In genomic region chr3:104781471-104781903, GRCm38 (mm10) we compare ENCODE assay signal across 8 mouse cellular contexts. TPM values are rescaled to one million over a fixed set of nuclear protein-coding genes. Genes with fewer than 3 reads are reported as not detected.
A peak's percentile ranks its signal among the peaks of the same experiment; 100 is the strongest.
DNase-seq lines count a peak whose midpoint lies in the region; ATAC-seq and TF ChIP-seq lines count a peak whose summit lies in the region.

Gene Fam19a3, minus strand, starts transcription at chr3:104781840.

- peak within 1 kb of the TSS; percentile 89 for H3K4me3 ChIP-seq in testis, adult 2 months (ENCODE audit: control insufficient read depth, low read depth, low read length)
- peak within 1 kb of the TSS; percentile 48 for H3K4me3 ChIP-seq in forebrain, embryonic 16.5 days (replicated peaks; ENCODE audit: low read length)
- H3K4me3 ChIP-seq in hindbrain, embryonic 15.5 days: peak within 1 kb of the TSS; percentile 45
- H3K4me3 ChIP-seq in liver, embryonic 15.5 days (replicated peaks): peak within 1 kb of the TSS; percentile 52
- peak within 1 kb of the TSS; percentile 36 for H3K4me3 ChIP-seq in neural tube, embryonic 14.5 days (ENCODE audit: low read depth, low read length)

- no peak for ATAC-seq in forebrain, embryonic 16.5 days
- ATAC-seq in hindbrain, embryonic 15.5 days (ENCODE audit: low FRiP score, low read depth): peak; percentile 20; the same call in 1 of the 2 replicates
- ATAC-seq in liver, embryonic 15.5 days (ENCODE audit: insufficient read depth): no peak
- ATAC-seq in neural tube, embryonic 14.5 days (ENCODE audit: low read depth): no peak

- TF ChIP-seq POLR2A in testis, adult 2 months (IDR thresholded peaks at IDR 0.05; ENCODE audit: control insufficient read depth, low read depth, low read length): no peak

- peaks cover 18% of the 10 kb centered on the region for H3K4me1 ChIP-seq in testis, adult 2 months (ENCODE audit: control insufficient read depth, insufficient read depth, low read length)
- peaks cover 21% of the 10 kb centered on the region for H3K4me1 ChIP-seq in forebrain, embryonic 16.5 days (replicated peaks; ENCODE audit: control insufficient read depth, insufficient read depth, low read length)
- peaks cover 23% of the 10 kb centered on the region for H3K4me1 ChIP-seq in hindbrain, embryonic 15.5 days (replicated peaks)
- H3K4me1 ChIP-seq in liver, embryonic 15.5 days (replicated peaks): peaks cover 27% of the 10 kb centered on the region
- H3K4me1 ChIP-seq in neural tube, embryonic 14.5 days (ENCODE audit: control insufficient read depth, insufficient read depth, low read length): peaks cover 14% of the 10 kb centered on the region; the same call in 1 of the 2 replicates

- no peaks in the 10 kb centered on the region for H3K9me3 ChIP-seq in forebrain, embryonic 16.5 days (ENCODE audit: control insufficient read depth, low read length)
- H3K9me3 ChIP-seq in hindbrain, embryonic 15.5 days: no peaks in the 10 kb centered on the region
- no peaks in the 10 kb centered on the region for H3K9me3 ChIP-seq in liver, embryonic 15.5 days (replicated peaks)
- H3K9me3 ChIP-seq in neural tube, embryonic 14.5 days (ENCODE audit: control insufficient read depth, low read length): no peaks in the 10 kb centered on the region

- peak within 1 kb of the TSS; percentile 44 for H3K9ac ChIP-seq in forebrain, embryonic 16.5 days (replicated peaks; ENCODE audit: low read depth, low read length)
- H3K9ac ChIP-seq in hindbrain, embryonic 15.5 days: peak within 1 kb of the TSS; percentile 29
- peak within 1 kb of the TSS; percentile 27; the same call in 1 of the 2 replicates for H3K9ac ChIP-seq in liver, embryonic 15.5 days
- H3K9ac ChIP-seq in neural tube, embryonic 14.5 days (replicated peaks; ENCODE audit: low read depth, low read length): peak within 1 kb of the TSS; percentile 32

- DNase-seq in testis, postnatal 14 days (ENCODE audit: low spot score): no peak
- no peak for DNase-seq in right cerebral cortex, postnatal 14 days
- no peak for DNase-seq in right cerebral cortex, postnatal 25 days

- TF ChIP-seq CTCF in testis, adult 2 months (IDR thresholded peaks at IDR 0.05; ENCODE audit: control insufficient read depth, insufficient read depth, insufficient replicate concordance, low read depth, low read length): no peak

- H3K27me3 ChIP-seq in testis, adult 2 months (ENCODE audit: control insufficient read depth, insufficient read depth, low read length): no peaks in the 10 kb centered on the region; the same call in 1 of the 2 replicates
- H3K27me3 ChIP-seq in forebrain, embryonic 16.5 days (replicated peaks; ENCODE audit: control insufficient read depth, insufficient read depth, low read length): peaks cover 67% of the 10 kb centered on the region
- peaks cover 91% of the 10 kb centered on the region for H3K27me3 ChIP-seq in hindbrain, embryonic 15.5 days
- H3K27me3 ChIP-seq in liver, embryonic 15.5 days: peaks cover 99% of the 10 kb centered on the region
- peaks cover 49% of the 10 kb centered on the region for H3K27me3 ChIP-seq in neural tube, embryonic 14.5 days (ENCODE audit: control insufficient read depth, insufficient read depth, low read length)

- no peak within 1 kb of the TSS for H3K27ac ChIP-seq in testis, adult 2 months (ENCODE audit: control insufficient read depth, insufficient read depth, low read depth, low read length)
- H3K27ac ChIP-seq in forebrain, embryonic 16.5 days (ENCODE audit: low read length): no peak within 1 kb of the TSS
- no peak within 1 kb of the TSS for H3K27ac ChIP-seq in hindbrain, embryonic 15.5 days (replicated peaks)
- H3K27ac ChIP-seq in liver, embryonic 15.5 days (replicated peaks): no peak within 1 kb of the TSS
- no peak within 1 kb of the TSS for H3K27ac ChIP-seq in neural tube, embryonic 14.5 days (ENCODE audit: low read depth, low read length)

- peak within 1 kb of the TSS; percentile 89 for H3K4me2 ChIP-seq in forebrain, embryonic 16.5 days (ENCODE audit: low read length)
- peak within 1 kb of the TSS; percentile 95 for H3K4me2 ChIP-seq in hindbrain, embryonic 15.5 days
- H3K4me2 ChIP-seq in liver, embryonic 15.5 days: peak within 1 kb of the TSS; percentile 76
- peak within 1 kb of the TSS; percentile 74 for H3K4me2 ChIP-seq in neural tube, embryonic 14.5 days (ENCODE audit: low read depth, low read length)

- under 1% methylated on average over 26 of the region's 26 CpGs for WGBS in forebrain, embryonic 16.5 days
- under 1% methylated on average over 26 of the region's 26 CpGs for WGBS in hindbrain, embryonic 15.5 days
- under 1% methylated on average over 26 of the region's 26 CpGs for WGBS in liver, embryonic 15.5 days (ENCODE audit: insufficient replicate concordance)
- WGBS in neural tube, embryonic 14.5 days: under 1% methylated on average over 26 of the region's 26 CpGs

- H3K36me3 ChIP-seq in testis, adult 2 months (ENCODE audit: control insufficient read depth, insufficient read depth, low read length): no peaks in the 10 kb centered on the region
- no peaks in the 10 kb centered on the region for H3K36me3 ChIP-seq in forebrain, embryonic 16.5 days (ENCODE audit: control insufficient read depth, insufficient read depth)
- no peaks in the 10 kb centered on the region for H3K36me3 ChIP-seq in hindbrain, embryonic 15.5 days
- no peaks in the 10 kb centered on the region for H3K36me3 ChIP-seq in liver, embryonic 15.5 days (replicated peaks)
- H3K36me3 ChIP-seq in neural tube, embryonic 14.5 days (ENCODE audit: control insufficient read depth, insufficient read depth, low read length): no peaks in the 10 kb centered on the region

RNA-seq across cellular contexts. Expression of gene Fam19a3, which starts in this region (rescaled TPM):
- 9.1 and 12.6 TPM in 2 replicates for polyA plus RNA-seq in testis, adult 2 months (2012; rRNA removed)
- 0.16 and 0.17 TPM in 2 replicates for polyA plus RNA-seq in forebrain, embryonic 16.5 days (2015; fragmentation: Nextera tagmentation; extraction: Ambion mirVana)
- 0.16 TPM in 1 of 2 replicates, not detected in the other for polyA plus RNA-seq in hindbrain, embryonic 15.5 days (2015; fragmentation: Nextera tagmentation; extraction: Ambion mirVana)
- polyA plus RNA-seq in liver, embryonic 15.5 days (2015; fragmentation: Nextera tagmentation; extraction: Ambion mirVana): not detected in 2 replicates
- 0.06 TPM in 1 of 2 replicates, not detected in the other for polyA plus RNA-seq in neural tube, embryonic 14.5 days (2014; fragmentation: Nextera tagmentation; extraction: Ambion mirVana)

Comparison
In these comparisons a context has a peak if more than half of its experiments do, and no peak if none do; other contexts are left out.
1. Peak in ATAC-seq, H3K4me3 ChIP-seq, H3K9ac ChIP-seq and H3K4me2 ChIP-seq in hindbrain, embryonic 15.5 days; RNA of the gene not detected or under 1 TPM.
2. H3K4me3 ChIP-seq: peak in every context shown above with its lines; median percentile 89 in testis, adult 2 months; 52 in liver, embryonic 15.5 days; 48 in forebrain, embryonic 16.5 days; 45 in hindbrain, embryonic 15.5 days; 36 in neural tube, embryonic 14.5 days.